Mouse (Mus musculus): Measurements from ENCODE around the gene Nop9.

Gene Nop9

DNA sequence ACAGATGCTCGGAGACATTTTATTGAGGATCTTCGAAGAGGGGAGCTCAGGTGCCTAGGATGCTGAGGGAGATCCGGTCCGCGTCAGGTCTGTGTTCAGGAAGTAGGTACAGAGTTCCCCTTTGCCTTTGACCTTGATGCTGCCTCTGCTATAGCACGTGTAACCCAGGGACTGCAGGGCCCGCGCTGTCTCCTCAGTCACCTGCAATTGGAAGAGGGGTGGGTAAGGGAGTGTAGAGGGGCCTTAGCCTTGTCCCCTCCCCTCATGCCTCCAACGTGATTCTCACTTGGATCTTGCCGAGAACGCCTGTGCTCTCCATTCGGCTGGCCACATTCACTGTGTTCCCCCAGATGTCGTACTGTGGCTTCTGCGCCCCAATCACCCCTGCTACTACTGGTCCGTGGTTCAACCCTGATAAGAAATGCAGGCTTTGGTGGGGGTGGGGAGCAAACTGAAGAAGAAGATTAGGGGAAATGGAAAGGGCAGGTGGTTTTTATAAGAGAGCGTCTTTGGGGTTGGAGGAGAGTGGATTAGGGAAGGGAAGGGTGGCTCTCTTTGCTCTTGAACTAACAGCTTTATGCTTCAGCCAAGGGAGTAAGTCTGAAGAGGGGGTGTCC lies 23.7 kb downstream of the Nop9 start:
- no peak for DNase-seq (ENCODE audit: low spot score in 2 of 2)

DNA sequence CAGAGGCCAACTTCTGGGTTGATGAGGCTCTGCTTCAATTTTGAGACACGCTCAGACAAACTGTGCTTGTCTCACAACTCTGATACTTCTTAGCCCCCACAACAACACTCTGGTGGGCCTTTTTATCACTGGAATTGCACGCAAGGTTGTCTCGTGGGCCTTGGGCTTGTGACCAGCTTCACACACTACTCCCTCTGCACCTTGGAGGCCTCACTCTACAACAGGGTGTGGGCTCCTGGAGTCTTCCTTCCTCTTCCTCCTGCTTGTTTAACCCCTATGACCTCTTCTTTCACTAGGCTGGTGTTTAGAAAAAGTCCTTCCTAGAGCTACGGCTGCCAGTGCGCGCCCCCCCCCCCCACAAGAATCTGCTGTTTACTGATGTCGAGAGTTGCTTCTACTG lies 31.2 kb downstream of the Nop9 start:
- no peak for DNase-seq (ENCODE audit: low spot score in 2 of 2)

DNA sequence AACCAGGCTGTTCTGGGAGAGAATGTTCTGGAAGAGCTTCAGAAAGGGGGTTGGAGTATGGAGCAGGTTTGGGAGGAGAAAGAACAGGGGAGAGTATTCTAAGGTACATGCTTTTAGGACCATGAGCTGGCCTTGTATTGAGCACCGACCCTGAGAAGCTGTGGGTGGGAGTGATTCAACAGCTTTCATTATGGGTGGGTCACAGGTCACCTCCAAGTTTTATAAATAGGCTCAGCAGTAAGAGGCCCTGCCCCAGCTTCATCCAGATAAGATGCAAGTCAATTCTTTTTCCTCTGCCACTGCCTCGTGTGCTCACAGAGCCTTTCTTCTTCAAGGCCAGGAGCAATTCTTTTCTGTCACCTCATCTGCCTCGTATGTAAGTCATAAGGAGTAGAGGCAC lies 31.7 kb downstream of the Nop9 start:
- DNase-seq (ENCODE audit: low spot score in 2 of 2), result no peak

DNA sequence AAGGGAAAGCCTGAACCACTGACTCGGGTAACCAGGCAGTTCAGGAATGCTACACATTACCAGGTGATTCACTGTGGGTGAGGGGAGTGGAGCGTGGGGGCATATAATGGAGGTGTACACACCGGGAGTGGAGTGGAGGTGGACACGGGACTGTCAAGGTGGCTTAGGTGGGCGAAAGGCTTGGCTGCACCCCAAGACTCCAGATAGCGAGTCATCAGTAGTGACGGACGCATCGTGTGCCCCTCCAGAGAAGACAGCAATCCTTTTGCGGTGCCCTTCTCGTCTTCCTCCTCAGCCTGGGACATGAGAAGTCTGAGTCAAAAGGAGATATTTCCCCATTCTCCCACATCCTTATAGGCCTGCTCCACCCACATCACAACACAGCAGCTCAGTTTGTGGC lies 32.3 kb downstream of the Nop9 start:
- DNase-seq (ENCODE audit: low spot score in 2 of 2), result no peak

GRCm38 (mm10) chr14:55778686-55779085 lies 33.2 kb downstream of the Nop9 start:
- DNase-seq (ENCODE audit: low spot score in 2 of 2), result peak in 1 of 2 experiments; percentile 1

GRCm38 (mm10) chr14:55779656-55780055 lies 34.2 kb downstream of the Nop9 start:
- peak in 1 of 2 experiments; percentile 0 for DNase-seq (ENCODE audit: low spot score in 2 of 2)

DNA sequence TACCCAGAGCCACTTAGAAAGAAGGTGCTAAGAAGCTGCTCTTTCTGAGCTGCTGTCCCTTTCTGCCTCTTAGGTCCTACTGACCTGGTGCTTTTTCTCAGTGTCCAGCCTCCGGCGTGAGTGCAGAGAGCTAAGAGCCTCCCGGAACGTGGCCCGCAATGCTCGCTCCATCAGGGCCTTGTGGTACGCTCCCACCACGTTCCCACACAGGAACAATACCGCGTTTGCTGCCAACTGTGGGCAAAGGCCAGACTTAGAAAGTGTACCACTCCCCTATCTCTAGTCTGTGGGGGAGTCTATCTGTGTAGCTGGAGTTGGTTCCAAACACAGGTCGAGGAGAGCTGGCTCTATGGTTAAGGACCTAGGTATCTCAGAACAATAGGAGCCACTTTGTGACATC lies 35.2 kb downstream of the Nop9 start:
- peak; percentile 0 to 1 for DNase-seq (ENCODE audit: low spot score in 2 of 2)

- peak; percentile 45 to 51 for DNase-seq (ENCODE audit: low spot score in 2 of 2)
These were observed 35.8 kb downstream of the Nop9 start for GRCm38 (mm10) chr14:55781310-55781709.

GRCm38 (mm10) chr14:55782361-55782960 lies 37.0 kb downstream of the Nop9 start:
- DNase-seq (ENCODE audit: low spot score in 2 of 2), result peak; percentile 0 to 1

- DNase-seq (ENCODE audit: low spot score in 2 of 2), result peak; percentile 0
These were observed 37.9 kb downstream of the Nop9 start for GRCm38 (mm10) chr14:55783171-55783957.

DNA sequence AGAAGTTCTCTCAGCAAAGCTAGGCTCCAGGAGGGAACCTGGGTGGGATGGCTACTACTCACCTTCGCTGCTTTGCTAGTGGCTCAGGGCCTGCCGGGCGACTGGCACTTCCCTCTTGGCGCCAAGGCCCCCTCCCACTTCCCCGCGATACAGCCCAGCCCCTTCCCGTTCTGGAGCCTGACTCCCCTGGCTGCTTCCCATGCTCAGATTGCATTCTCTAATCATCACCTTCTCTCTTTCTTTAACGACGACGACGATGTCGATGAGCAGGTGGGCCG lies 38.4 kb downstream of the Nop9 start, which contains the start of gene Adcy4:
TSS of gene Adcy4 (minus strand) at position 138 of the 278 bp plus-strand sequence.
- no peak for DNase-seq (ENCODE audit: low spot score in 2 of 2)

DNA sequence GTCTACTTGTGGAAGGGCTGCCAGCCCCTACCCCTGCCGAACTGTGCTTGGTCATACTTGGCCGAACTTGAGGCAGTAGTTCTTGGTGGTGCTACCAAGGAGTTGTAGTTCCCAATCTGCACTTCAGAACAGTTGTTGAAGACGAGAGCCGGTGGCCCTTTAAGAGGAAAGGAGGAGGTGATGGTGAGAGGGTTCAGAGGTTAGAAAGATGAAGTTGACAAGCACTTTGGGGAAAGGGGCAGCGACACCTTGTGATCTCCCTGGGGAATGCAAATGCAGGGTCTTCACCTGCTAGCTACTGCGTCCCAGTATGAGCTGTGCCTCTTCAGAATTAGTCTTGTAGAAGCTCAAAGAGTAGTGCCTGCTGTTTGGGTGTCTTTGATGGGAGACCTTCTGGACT lies 39.7 kb downstream of the Nop9 start:
- DNase-seq (ENCODE audit: low spot score in 2 of 2), result peak in 1 of 2 experiments; percentile 0

DNA sequence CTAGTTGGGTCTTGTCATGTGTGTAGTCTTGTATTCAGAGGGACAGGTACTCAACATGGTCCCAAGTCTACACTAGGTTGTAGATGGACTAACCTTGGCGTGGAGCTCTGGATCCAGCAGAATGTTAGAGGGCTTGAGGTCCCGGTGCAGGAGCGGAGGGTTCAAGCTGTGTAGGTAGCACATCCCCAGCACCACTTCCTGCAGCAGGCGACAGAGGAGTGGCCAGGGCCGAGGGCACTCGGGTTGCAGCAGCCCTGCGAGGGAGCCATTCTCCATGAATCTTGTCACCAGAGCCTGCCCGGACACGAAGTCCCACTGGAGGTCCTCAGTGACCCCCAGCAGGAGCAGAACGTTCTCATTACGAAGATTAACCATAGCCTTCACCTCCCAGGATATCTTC lies 42.2 kb downstream of the Nop9 start:
- DNase-seq (ENCODE audit: low spot score in 2 of 2), result peak in 1 of 2 experiments; percentile 0

DNA sequence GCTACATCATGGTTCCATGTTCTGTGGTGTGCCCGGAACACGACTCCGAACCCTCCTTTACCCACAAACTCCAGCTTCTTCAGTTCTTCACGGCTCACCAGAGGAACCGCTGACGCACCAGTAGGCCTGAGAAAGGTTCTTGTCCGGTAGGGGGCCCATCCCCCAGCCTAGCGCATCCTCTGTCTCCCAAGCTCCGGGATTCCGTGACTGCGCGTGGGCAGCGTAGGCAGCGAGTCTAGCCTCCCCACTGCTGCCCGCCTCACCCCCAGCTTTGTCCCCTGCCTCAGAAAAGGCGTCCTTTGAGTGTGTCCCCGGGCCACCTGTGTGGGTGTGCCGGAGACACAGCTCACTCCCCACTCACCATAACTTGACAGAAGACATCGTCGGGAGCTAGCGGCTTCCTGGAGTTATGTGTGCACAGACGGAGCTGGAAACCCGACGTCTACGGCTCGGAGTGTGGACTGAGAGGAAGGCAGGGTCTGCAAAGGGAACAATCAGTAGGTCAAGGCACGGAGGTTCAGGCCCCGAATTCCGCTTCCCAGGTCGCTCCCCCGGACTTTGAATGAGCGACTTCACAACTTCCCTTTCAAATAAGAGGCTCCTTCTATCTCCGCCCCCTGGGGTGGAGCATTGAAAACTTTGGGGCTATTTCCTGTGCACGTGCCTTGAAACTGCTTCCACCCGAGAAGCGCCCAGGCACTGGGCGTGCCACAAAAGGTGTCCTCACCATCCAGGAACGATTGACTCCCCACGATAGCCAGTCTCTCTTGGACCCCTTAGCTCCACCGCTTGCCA lies 43.0 kb downstream of the Nop9 start, which contains the start of gene Ripk3:
TSS of gene Ripk3 (minus strand) at position 610 of the 795 bp plus-strand sequence.
- peak; percentile 77 to 84 for DNase-seq (ENCODE audit: low spot score in 2 of 2)

- no peak for DNase-seq (ENCODE audit: low spot score in 2 of 2)
These were observed 48.0 kb downstream of the Nop9 start for GRCm38 (mm10) chr14:55793461-55793860.

GRCm38 (mm10) chr14:55793946-55794345 lies 48.5 kb downstream of the Nop9 start:
- no peak for DNase-seq (ENCODE audit: low spot score in 2 of 2)

DNA sequence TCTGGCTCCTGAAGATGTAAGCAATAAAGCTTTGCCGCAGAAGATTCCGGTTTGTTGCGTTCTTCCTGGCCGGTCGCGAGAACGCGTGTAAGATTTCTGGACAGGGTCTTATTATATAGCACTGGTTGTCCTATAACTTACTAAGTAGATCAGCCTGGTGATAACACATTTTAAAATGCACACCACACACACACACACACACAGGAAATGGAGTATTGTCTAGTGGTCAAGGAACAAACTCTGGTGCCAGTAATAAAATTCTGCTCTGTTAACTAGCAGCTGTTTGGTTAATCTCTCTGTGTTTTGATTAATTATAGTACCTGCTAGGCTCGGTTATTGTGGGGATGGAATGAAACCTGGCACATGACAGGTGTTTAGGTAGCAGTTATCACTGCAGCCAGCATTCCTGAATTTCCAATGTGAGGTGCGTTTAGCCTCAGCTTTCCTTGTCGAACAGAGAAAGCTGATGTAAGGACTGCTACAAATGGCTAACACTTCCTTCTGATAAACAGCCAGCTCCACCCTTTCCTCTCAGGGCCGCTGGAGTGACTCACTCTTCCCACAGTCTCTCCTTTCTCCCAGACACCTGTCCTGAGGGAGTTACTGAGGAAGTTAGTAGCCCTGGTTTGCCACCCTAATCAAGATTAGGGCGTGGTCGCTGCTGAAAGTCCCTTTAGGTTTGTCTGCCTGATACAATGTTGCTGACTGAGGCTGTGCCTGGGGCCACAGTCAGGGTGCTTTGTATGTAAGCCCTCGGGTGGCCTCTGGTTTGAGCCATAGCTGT lies 50.1 kb downstream of the Nop9 start:
- peak in 1 of 2 experiments; percentile 1 for DNase-seq (ENCODE audit: low spot score in 2 of 2)

All from spleen, postnatal 36 days (tissue).